Mouse (Mus musculus) liver, postnatal 0 days (tissue): ENCODE results near the gene Atp7a. TPM values are rescaled to one million over a fixed set of nuclear protein-coding genes. Genes with fewer than 3 reads are reported as not detected.
"Not testable (repeated sequence)": the region's sequence is repeated elsewhere in the genome, so short reads cannot be mapped to it uniquely, and the experiment has no call there.

Experiments used
- ATAC-seq: fragments of 200-750 bp; cut with Nextera tagmentation; 2 replicates; pipeline ENCODE4 v1.8.0; 2017; ENCODE audit warnings: mild to moderate bottlenecking, moderate library complexity
- DNase-seq: peaks from one replicate; pipeline ENCODE4 v3.0.0-alpha.2; 2016
- H3K27ac ChIP-seq: fragments of 300-500 bp; sonication (generic); 2 replicates; pipeline ENCODE4 v1.5.1; 2014; ENCODE audit warnings: antibody characterized with exemption, moderate library complexity, mild to moderate bottlenecking, low read depth
- H3K27me3 ChIP-seq: fragments of 300-500 bp; sonication (generic); 2 replicates; pipeline ENCODE4 v1.6.1; 2014; ENCODE audit warnings: low read length, control low read depth, mixed read lengths; ENCODE audit not compliant: insufficient read depth
- H3K36me3 ChIP-seq: fragments of 300-500 bp; sonication (generic); replicated peaks from 2 replicates; pipeline ENCODE4 v1.6.1; 2014; ENCODE audit warnings: mild to moderate bottlenecking, control low read depth, low read length, moderate library complexity, mixed read lengths; ENCODE audit not compliant: insufficient read depth
- H3K4me1 ChIP-seq: fragments of 300-500 bp; sonication (generic); 2 replicates; pipeline ENCODE4 v1.6.1; 2014; ENCODE audit warnings: antibody characterized with exemption, mild to moderate bottlenecking, control low read depth; ENCODE audit not compliant: insufficient read depth
- H3K4me2 ChIP-seq: fragments of 300-500 bp; sonication (generic); 2 replicates; pipeline ENCODE4 v1.6.1; 2014; ENCODE audit warnings: low read depth, mild to moderate bottlenecking, low read length, moderate library complexity, mixed read lengths
- H3K4me3 ChIP-seq: fragments of 300-500 bp; sonication (generic); 2 replicates; pipeline ENCODE4 v1.5.1; 2014; ENCODE audit warnings: low read depth, low read length
- H3K9ac ChIP-seq: fragments of 300-500 bp; sonication (generic); replicated peaks from 2 replicates; pipeline ENCODE4 v1.6.1; 2014; ENCODE audit warnings: mild to moderate bottlenecking, moderate library complexity
- H3K9me3 ChIP-seq: fragments of 300-500 bp; sonication (generic); 2 replicates; pipeline ENCODE4 v1.6.1; 2016; ENCODE audit warnings: mild to moderate bottlenecking, control low read depth, low read length, mixed read lengths
- CTCF ChIP-seq: sonication (generic); IDR thresholded peaks from 2 replicates; pipeline ENCODE4 v1.5.1; 2016; ENCODE audit warnings: antibody characterized with exemption, low read depth
- EP300 ChIP-seq: IDR thresholded peaks from 2 replicates; pipeline ENCODE4 v1.6.1; 2016; ENCODE audit warnings: antibody characterized with exemption, low read depth, mild to moderate bottlenecking
- WGBS: fragments of 180-500 bp; shearing (Covaris S2); extraction: QIAGEN DNeasy Blood & Tissue Kit; methylation state at CpG from one replicate; pipeline ENCODE4 v1.1.7; 2014; ENCODE audit not compliant: insufficient replicate concordance; 5-methylcytosine and 5-hydroxymethylcytosine counted together
- polyA plus RNA-seq: library from polyadenylated mRNA; unstranded; fragments of >200 nt; fragmentation: Nextera tagmentation; extraction: Ambion mirVana; gene quantifications from 2 replicates; pipeline ENCODE4 v1.2.1, GENCODE M21; 2015

Gene Atp7a
- polyA plus RNA-seq, 1 experiment from 2014 or later, result 4.9 TPM

- 87% methylated on average over 2 of the region's 2 CpGs for WGBS
- H3K27ac ChIP-seq, H3K36me3 ChIP-seq, DNase-seq, H3K4me3 ChIP-seq, H3K27me3 ChIP-seq, H3K4me2 ChIP-seq, H3K4me1 ChIP-seq, H3K9ac ChIP-seq, H3K9me3 ChIP-seq, ATAC-seq: not testable (repeated sequence)
- TF ChIP-seq CTCF, result peak; percentile 40
Observed at GRCm38 (mm10) chrX:106077858-106078257, 50.8 kb downstream of the Atp7a start.

- Histone ChIP-seq H3K27me3 (no peaks in the 10 kb centered on the region), H3K4me2 (no peak overlapping the region), H3K4me3 (no peak overlapping the region), H3K9me3 (no peaks in the 10 kb centered on the region; the same call in 1 of the 2 replicates), H3K27ac (peak overlapping the region; percentile 13; the same call in 1 of the 2 replicates), H3K4me1 (no peaks in the 10 kb centered on the region), H3K36me3 (no peaks in the 10 kb centered on the region; the same call in 1 of the 2 replicates), H3K9ac (no peak overlapping the region)
- DNase-seq (peak; percentile 13), ATAC-seq (peak; percentile 47; the same call in 1 of the 2 replicates)
- no peak for TF ChIP-seq EP300
- TF ChIP-seq CTCF, result no peak
- 53% methylated on average over 13 of the region's 13 CpGs for WGBS
Observed at GRCm38 (mm10) chrX:106080811-106081443, 53.9 kb downstream of the Atp7a start.

- DNase-seq, result no peak
- ATAC-seq, result no peak
Observed at GRCm38 (mm10) chrX:106082518-106082917, 55.4 kb downstream of the Atp7a start.

GRCm38 (mm10) chrX:106085132-106085531 is 58.1 kb downstream of the Atp7a start:
- no peaks in the 10 kb centered on the region for H3K27me3 ChIP-seq
- H3K4me2 ChIP-seq, result no peak overlapping the region
- DNase-seq (no peak), ATAC-seq (no peak)
- H3K36me3 ChIP-seq, result no peaks in the 10 kb centered on the region; the same call in 1 of the 2 replicates
- H3K9ac ChIP-seq, result no peak overlapping the region
- WGBS, result 74% methylated on average over 3 of the region's 3 CpGs
- H3K4me3 ChIP-seq, result no peak overlapping the region
- H3K9me3 ChIP-seq, result no peaks in the 10 kb centered on the region
- H3K4me1 ChIP-seq, result no peaks in the 10 kb centered on the region
- no peak overlapping the region for H3K27ac ChIP-seq
- no peak for TF ChIP-seq CTCF
- TF ChIP-seq EP300, result no peak

More at GRCm38 (mm10) chrX:106082518-106082917, 55.4 kb downstream of the Atp7a start:
- H3K9me3 ChIP-seq, result no peaks in the 10 kb centered on the region; the same call in 1 of the 2 replicates
- no peak overlapping the region for H3K4me3 ChIP-seq
- H3K36me3 ChIP-seq, result no peaks in the 10 kb centered on the region; the same call in 1 of the 2 replicates
- H3K27me3 ChIP-seq, result no peaks in the 10 kb centered on the region
- H3K9ac ChIP-seq, result no peak overlapping the region
- no peak overlapping the region for H3K4me2 ChIP-seq
- no peak overlapping the region for H3K27ac ChIP-seq
- TF ChIP-seq CTCF (no peak), EP300 (no peak)
- no peaks in the 10 kb centered on the region for H3K4me1 ChIP-seq

- no peaks in the 10 kb centered on the region for H3K4me1 ChIP-seq
- no peaks in the 10 kb centered on the region for H3K27me3 ChIP-seq
- H3K4me2 ChIP-seq, result no peak overlapping the region
- no peaks in the 10 kb centered on the region for H3K9me3 ChIP-seq
- no peaks in the 10 kb centered on the region; the same call in 1 of the 2 replicates for H3K36me3 ChIP-seq
- H3K9ac ChIP-seq, result no peak overlapping the region
- DNase-seq (no peak), ATAC-seq (no peak)
- H3K27ac ChIP-seq, result no peak overlapping the region
- WGBS, result 67% methylated on average over 2 of the region's 2 CpGs
- H3K4me3 ChIP-seq, result no peak overlapping the region
- no peak for TF ChIP-seq EP300
- no peak for TF ChIP-seq CTCF
Observed at GRCm38 (mm10) chrX:106085564-106085963, 58.5 kb downstream of the Atp7a start.

- WGBS, result 67% methylated on average over 5 of the region's 5 CpGs
- no peak overlapping the region for H3K4me3 ChIP-seq
- no peaks in the 10 kb centered on the region for H3K4me1 ChIP-seq
- H3K27ac ChIP-seq, result no peak overlapping the region
- H3K9me3 ChIP-seq, result no peaks in the 10 kb centered on the region
- no peaks in the 10 kb centered on the region for H3K36me3 ChIP-seq
- no peak overlapping the region for H3K4me2 ChIP-seq
- H3K9ac ChIP-seq, result no peak overlapping the region
- no peak for DNase-seq
- no peak for ATAC-seq
- TF ChIP-seq CTCF (no peak), EP300 (no peak)
- no peaks in the 10 kb centered on the region for H3K27me3 ChIP-seq
Observed at GRCm38 (mm10) chrX:106092939-106093338, 65.9 kb downstream of the Atp7a start.
